21 mouse cellular contexts compared by ENCODE assay signal in the genomic region with DNA sequence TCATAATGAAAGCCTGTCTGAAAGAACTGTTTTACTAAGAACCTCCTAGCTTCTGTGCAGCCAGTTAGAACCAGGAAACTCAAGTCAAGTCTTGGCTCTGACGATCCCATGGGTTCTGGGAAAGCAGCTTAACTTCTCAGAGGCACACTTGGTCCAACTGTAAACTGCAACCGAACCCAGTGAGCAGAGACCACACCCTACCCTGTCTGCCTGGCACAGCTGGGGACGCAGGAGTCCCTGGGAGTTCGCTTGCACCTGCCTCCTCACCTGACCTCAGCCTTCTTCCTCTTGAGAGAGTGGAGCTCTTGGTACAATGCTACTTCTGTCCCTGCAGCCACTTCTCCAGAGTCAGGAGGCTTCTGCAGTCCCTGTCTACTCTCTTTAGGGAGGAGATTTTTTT. TPM values are rescaled to one million over a fixed set of nuclear protein-coding genes. Genes with fewer than 3 reads are reported as not detected.
A peak's percentile ranks its signal among the peaks of the same experiment; 100 is the strongest.
DNase-seq lines count a peak whose midpoint lies in the region; ATAC-seq and TF ChIP-seq lines count a peak whose summit lies in the region.
"Had no signal": no experiment of that assay in that cellular context is flagged by ENCODE, and none has a peak within 500 bp of the region (broad histone marks: within the 10 kb centered on the region; RNA-seq: fewer than 3 reads in every experiment).

No protein-coding gene starts in this region.

- no peaks in the 10 kb centered on the region for H3K4me1 ChIP-seq in liver, postnatal 0 days (ENCODE audit: insufficient read depth)
- peaks cover 50% of the 10 kb centered on the region for H3K4me1 ChIP-seq in liver, embryonic 13.5 days (replicated peaks)

- ATAC-seq in liver, postnatal 0 days, result no peak
- peak; percentile 51 for ATAC-seq in liver, embryonic 13.5 days (ENCODE audit: low read depth)
- ATAC-seq: hindbrain, embryonic 16.5 days had no signal

- no peaks in the 10 kb centered on the region for H3K36me3 ChIP-seq in liver, postnatal 0 days (replicated peaks; ENCODE audit: insufficient read depth, low read length)
- no peaks in the 10 kb centered on the region for H3K36me3 ChIP-seq in liver, embryonic 13.5 days
- H3K36me3 ChIP-seq: forebrain, embryonic 10.5 days; limb, embryonic 15.5 days had no signal

- H3K4me3 ChIP-seq in liver, postnatal 0 days (ENCODE audit: low read depth, low read length), result no peak overlapping the region
- no peak overlapping the region for H3K4me3 ChIP-seq in liver, embryonic 13.5 days (replicated peaks)
- H3K4me3 ChIP-seq: forebrain, embryonic 10.5 days; limb, embryonic 15.5 days had no signal

- H3K9ac ChIP-seq in liver, postnatal 0 days (replicated peaks), result no peak overlapping the region
- no peak overlapping the region for H3K9ac ChIP-seq in liver, embryonic 13.5 days
- H3K9ac ChIP-seq: limb, embryonic 15.5 days had no signal

- TF ChIP-seq CTCF in liver, postnatal 0 days (IDR thresholded peaks at IDR 0.05; ENCODE audit: low read depth), result no peak

- no peak for TF ChIP-seq EP300 in liver, postnatal 0 days (IDR thresholded peaks at IDR 0.05; ENCODE audit: low read depth)

- no peak overlapping the region for H3K27ac ChIP-seq in liver, postnatal 0 days (ENCODE audit: low read depth)
- H3K27ac ChIP-seq in liver, embryonic 13.5 days, result no peak overlapping the region
- H3K27ac ChIP-seq: forebrain, embryonic 10.5 days; limb, embryonic 15.5 days had no signal

- H3K4me2 ChIP-seq in liver, postnatal 0 days (ENCODE audit: low read depth, low read length), result no peak overlapping the region
- H3K4me2 ChIP-seq in liver, embryonic 13.5 days, result no peak overlapping the region
- H3K4me2 ChIP-seq: limb, embryonic 15.5 days; midbrain, embryonic 11.5 days had no signal

- WGBS in liver, postnatal 0 days (ENCODE audit: insufficient replicate concordance), result 59% methylated on average over 4 of the region's 4 CpGs
- 25% methylated on average over 4 of the region's 4 CpGs for WGBS in liver, embryonic 13.5 days (ENCODE audit: insufficient replicate concordance)

- no peaks in the 10 kb centered on the region for H3K9me3 ChIP-seq in liver, postnatal 0 days (ENCODE audit: low read length)
- H3K9me3 ChIP-seq in liver, embryonic 13.5 days (replicated peaks), result no peaks in the 10 kb centered on the region
- H3K9me3 ChIP-seq: forebrain, embryonic 10.5 days; limb, embryonic 15.5 days had no signal

- peak; percentile 22 for DNase-seq in liver
- DNase-seq in liver, postnatal 0 days, result no peak
- DNase-seq in thymus, postnatal 4 days, result peak; percentile 27
- no peak for DNase-seq in thymus, postnatal 36 days
- DNase-seq in liver, embryonic 13.5 days, result no peak
- DNase-seq in adrenal gland, adult (ENCODE audit: inconsistent age in 2 of 2, low spot score in 1 of 2), result no peak
- DNase-seq in urinary bladder, adult 18-20 months (ENCODE audit: low spot score in 2 of 2), result no peak
- DNase-seq in adrenal gland, postnatal 10 days, result no peak
- DNase-seq: adrenal gland, postnatal 25 days; cerebellum, adult 11-12 months; cerebellum, postnatal 25 days; embryo, embryonic 11 days; gastrocnemius, postnatal 10 days; heart, adult 18-20 months; kidney, adult 18-20 months; lung, postnatal 36 days had no signal

- H3K27me3 ChIP-seq in liver, postnatal 0 days (ENCODE audit: insufficient read depth, low read length), result peaks cover 12% of the 10 kb centered on the region
- H3K27me3 ChIP-seq in liver, embryonic 13.5 days, result peaks cover 28% of the 10 kb centered on the region

RNA-seq across cellular contexts. Expression of gene Gipc2, which starts 5.4 kb away (rescaled TPM):
- polyA plus RNA-seq in liver, postnatal 0 days (2015; fragmentation: Nextera tagmentation; extraction: Ambion mirVana), result 3.5 and 5.0 TPM in 2 replicates
- polyA plus RNA-seq in liver, embryonic 13.5 days (2015; fragmentation: Nextera tagmentation; extraction: Ambion mirVana), result 12.3 and 21.0 TPM in 2 replicates
- total RNA-seq in adrenal gland, postnatal 10 days (2021), result 1 to 10 TPM in 1 of 2 experiments, under 1 TPM in 1; 0.94 to 1.7 TPM
- total RNA-seq: hematopoietic stem cell, adult 5-6 weeks had no signal

RNA-seq across cellular contexts. Expression of gene Dnajb4, which starts 49.5 kb away (rescaled TPM):
- 25.9 and 28.8 TPM in 2 replicates for polyA plus RNA-seq in liver, postnatal 0 days (2015; fragmentation: Nextera tagmentation; extraction: Ambion mirVana)
- 35.2 and 46.3 TPM in 2 replicates for polyA plus RNA-seq in liver, embryonic 13.5 days (2015; fragmentation: Nextera tagmentation; extraction: Ambion mirVana)
- 10 to 100 TPM; 41.2 to 41.6 TPM for total RNA-seq in adrenal gland, postnatal 10 days (2021)

RNA-seq across cellular contexts. Expression of gene Fubp1, which starts 49.6 kb away (rescaled TPM):
- 33.5 and 37.1 TPM in 2 replicates for polyA plus RNA-seq in liver, postnatal 0 days (2015; fragmentation: Nextera tagmentation; extraction: Ambion mirVana)
- polyA plus RNA-seq in liver, embryonic 13.5 days (2015; fragmentation: Nextera tagmentation; extraction: Ambion mirVana), result 99.4 and 128 TPM in 2 replicates
- total RNA-seq in adrenal gland, postnatal 10 days (2021), result 100 to 1,000 TPM; 101 to 147 TPM

Comparison
In these comparisons a context has a peak if more than half of its experiments do, and no peak if none do; other contexts are left out.
1. DNase-seq: peak in liver (single experiment) and thymus, postnatal 4 days (single experiment); none in liver, postnatal 0 days (single experiment), thymus, postnatal 36 days (0 of 2), liver, embryonic 13.5 days (single experiment), adrenal gland, adult (0 of 2), urinary bladder, adult 18-20 months (0 of 2) and adrenal gland, postnatal 10 days (single experiment).